Mouse (Mus musculus): ENCODE data around the gene Prrc2b. TPM values are rescaled to one million over a fixed set of nuclear protein-coding genes. Genes with fewer than 3 reads are reported as not detected.
A peak's percentile ranks its signal among the peaks of the same experiment; 100 is the strongest.

The Prrc2b gene
- polyA plus RNA-seq, 1 experiment, result 43.5 TPM

- DNase-seq, result no peak
- TF ChIP-seq CTCF (conservative IDR thresholded peaks at IDR 0.05; ENCODE audit: insufficient read depth, insufficient read length, low read depth, low read length) (no peak), POLR2A (IDR thresholded peaks at IDR 0.05; ENCODE audit: low read depth, low read length) (no peak)
- Histone ChIP-seq H3K27me3 (replicated peaks; ENCODE audit: control insufficient read depth, insufficient read depth, low read length) (no peaks in the 10 kb centered on the region), H3K36me3 (ENCODE audit: control insufficient read depth, insufficient read depth, low read length) (no peaks in the 10 kb centered on the region), H3K4me1 (ENCODE audit: control insufficient read depth, insufficient read depth, low read length) (no peaks in the 10 kb centered on the region), H3K27ac (ENCODE audit: insufficient read depth, low read depth, low read length) (no peak overlapping the region), H3K4me3 (ENCODE audit: insufficient read depth, low read depth, low read length) (no peak overlapping the region)
- WGBS, result 70% methylated on average over 11 of the region's 11 CpGs
Measured at GRCm38 (mm10) chr2:32129383-32130074, 21.4 kb upstream of the Prrc2b start.

DNA sequence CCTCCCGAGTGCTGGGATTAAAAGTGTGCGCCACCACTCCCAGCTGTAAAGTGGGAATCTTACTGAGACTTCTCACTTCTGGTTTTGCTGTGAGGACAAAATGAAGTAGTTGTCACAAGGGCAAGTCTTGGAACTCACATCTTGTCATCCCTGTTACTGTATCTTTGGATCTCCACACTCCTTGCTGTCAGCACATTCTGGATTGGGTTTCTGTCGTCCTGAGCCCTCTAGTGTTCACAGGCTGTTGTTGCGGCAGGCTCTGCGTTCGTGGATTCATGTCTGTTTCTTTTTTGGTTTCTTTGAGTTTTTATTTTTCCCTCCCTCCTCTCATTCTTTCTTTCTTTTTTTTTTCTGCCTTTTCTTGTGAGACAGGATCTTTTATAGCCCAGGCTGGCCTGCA is 20.4 kb upstream of the Prrc2b start:
- H3K27ac ChIP-seq (ENCODE audit: insufficient read depth, low read depth, low read length), result no peak overlapping the region

GRCm38 (mm10) chr2:32131205-32131834 is 19.6 kb upstream of the Prrc2b start:
- Histone ChIP-seq H3K4me1 (ENCODE audit: control insufficient read depth, insufficient read depth, low read length) (no peaks in the 10 kb centered on the region), H3K4me3 (ENCODE audit: insufficient read depth, low read depth, low read length) (no peak overlapping the region), H3K36me3 (ENCODE audit: control insufficient read depth, insufficient read depth, low read length) (no peaks in the 10 kb centered on the region), H3K27ac (ENCODE audit: insufficient read depth, low read depth, low read length) (no peak overlapping the region), H3K27me3 (replicated peaks; ENCODE audit: control insufficient read depth, insufficient read depth, low read length) (no peaks in the 10 kb centered on the region)
- TF ChIP-seq POLR2A (IDR thresholded peaks at IDR 0.05; ENCODE audit: low read depth, low read length) (no peak), CTCF (conservative IDR thresholded peaks at IDR 0.05; ENCODE audit: insufficient read depth, insufficient read length, low read depth, low read length) (no peak)
- DNase-seq, result no peak
- 87% methylated on average over 9 of the region's 9 CpGs for WGBS

More for the DNA sequence above, 20.4 kb upstream of the Prrc2b start:
- TF ChIP-seq CTCF (conservative IDR thresholded peaks at IDR 0.05; ENCODE audit: insufficient read depth, insufficient read length, low read depth, low read length) (peak; percentile 90), POLR2A (IDR thresholded peaks at IDR 0.05; ENCODE audit: low read depth, low read length) (no peak)
- Histone ChIP-seq H3K4me3 (ENCODE audit: insufficient read depth, low read depth, low read length) (no peak overlapping the region), H3K27me3 (replicated peaks; ENCODE audit: control insufficient read depth, insufficient read depth, low read length) (no peaks in the 10 kb centered on the region), H3K4me1 (ENCODE audit: control insufficient read depth, insufficient read depth, low read length) (no peaks in the 10 kb centered on the region), H3K36me3 (ENCODE audit: control insufficient read depth, insufficient read depth, low read length) (no peaks in the 10 kb centered on the region)
- 32% methylated on average over 6 of the region's 6 CpGs for WGBS
- DNase-seq, result peak; percentile 66

DNA sequence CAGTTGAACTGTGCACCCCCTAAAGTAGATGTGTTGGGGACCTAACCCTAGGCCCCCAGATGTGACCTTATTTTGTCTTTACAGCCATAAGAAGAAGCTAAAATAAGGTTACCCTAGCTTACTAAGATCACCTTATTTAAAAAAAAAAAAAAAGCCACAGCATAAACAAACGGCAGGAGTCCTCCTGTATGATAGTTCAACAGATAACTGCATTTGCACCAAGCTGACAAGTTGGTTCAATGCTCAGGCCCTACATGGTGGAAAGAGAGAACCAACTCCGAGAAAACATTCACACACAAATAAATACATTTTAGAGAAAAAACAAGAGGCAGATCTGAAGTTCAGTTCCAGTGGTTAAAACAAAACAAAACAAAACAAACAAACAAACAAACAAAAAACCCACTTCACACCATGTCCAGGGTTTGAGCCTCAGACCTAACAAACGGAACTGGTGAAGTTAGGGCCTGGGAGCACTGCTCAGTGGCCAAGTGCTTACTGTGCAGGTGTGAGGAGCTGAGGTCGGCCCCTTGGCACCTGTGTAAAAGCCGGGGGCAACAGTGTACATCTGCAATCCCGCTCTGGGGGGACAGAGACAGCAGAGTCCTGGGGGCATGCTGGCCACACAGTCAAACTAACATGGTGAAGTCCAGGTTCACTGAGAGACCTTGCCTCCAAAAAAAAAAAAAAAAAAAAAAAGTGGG is 18.9 kb upstream of the Prrc2b start:
- H3K27me3 ChIP-seq (replicated peaks; ENCODE audit: control insufficient read depth, insufficient read depth, low read length), result no peaks in the 10 kb centered on the region
- TF ChIP-seq CTCF (conservative IDR thresholded peaks at IDR 0.05; ENCODE audit: insufficient read depth, insufficient read length, low read depth, low read length), result no peak
- no peak for TF ChIP-seq POLR2A (IDR thresholded peaks at IDR 0.05; ENCODE audit: low read depth, low read length)
- 62% methylated on average over 6 of the region's 6 CpGs for WGBS
- no peaks in the 10 kb centered on the region for H3K36me3 ChIP-seq (ENCODE audit: control insufficient read depth, insufficient read depth, low read length)
- no peaks in the 10 kb centered on the region for H3K4me1 ChIP-seq (ENCODE audit: control insufficient read depth, insufficient read depth, low read length)
- no peak overlapping the region for H3K4me3 ChIP-seq (ENCODE audit: insufficient read depth, low read depth, low read length)
- no peak for DNase-seq
- H3K27ac ChIP-seq (ENCODE audit: insufficient read depth, low read depth, low read length), result no peak overlapping the region

GRCm38 (mm10) chr2:32132567-32132992 is 18.3 kb upstream of the Prrc2b start:
- no peak overlapping the region for H3K4me3 ChIP-seq (ENCODE audit: insufficient read depth, low read depth, low read length)
- H3K27ac ChIP-seq (ENCODE audit: insufficient read depth, low read depth, low read length), result no peak overlapping the region
- no peaks in the 10 kb centered on the region for H3K36me3 ChIP-seq (ENCODE audit: control insufficient read depth, insufficient read depth, low read length)
- WGBS, result 7% methylated on average over 12 of the region's 12 CpGs
- H3K27me3 ChIP-seq (replicated peaks; ENCODE audit: control insufficient read depth, insufficient read depth, low read length), result no peaks in the 10 kb centered on the region
- peak; percentile 81 for DNase-seq
- TF ChIP-seq POLR2A (IDR thresholded peaks at IDR 0.05; ENCODE audit: low read depth, low read length) (no peak), CTCF (conservative IDR thresholded peaks at IDR 0.05; ENCODE audit: insufficient read depth, insufficient read length, low read depth, low read length) (no peak)
- H3K4me1 ChIP-seq (ENCODE audit: control insufficient read depth, insufficient read depth, low read length), result no peaks in the 10 kb centered on the region; the same call in 1 of the 2 replicates

GRCm38 (mm10) chr2:32134039-32134438 is 16.8 kb upstream of the Prrc2b start:
- H3K4me3 ChIP-seq (ENCODE audit: insufficient read depth, low read depth, low read length), result no peak overlapping the region
- no peak overlapping the region for H3K27ac ChIP-seq (ENCODE audit: insufficient read depth, low read depth, low read length)
- DNase-seq, result peak; percentile 95
- no peaks in the 10 kb centered on the region; the same call in 1 of the 2 replicates for H3K4me1 ChIP-seq (ENCODE audit: control insufficient read depth, insufficient read depth, low read length)
- no peak for TF ChIP-seq POLR2A (IDR thresholded peaks at IDR 0.05; ENCODE audit: low read depth, low read length)
- TF ChIP-seq CTCF (conservative IDR thresholded peaks at IDR 0.05; ENCODE audit: insufficient read depth, insufficient read length, low read depth, low read length), result peak; percentile 93
- H3K27me3 ChIP-seq (replicated peaks; ENCODE audit: control insufficient read depth, insufficient read depth, low read length), result no peaks in the 10 kb centered on the region
- 0% methylated on average over 2 of the region's 2 CpGs for WGBS
- no peaks in the 10 kb centered on the region for H3K36me3 ChIP-seq (ENCODE audit: control insufficient read depth, insufficient read depth, low read length)

All from kidney, adult 2 months (tissue).